Mouse (Mus musculus) layer of hippocampus, adult 2 months (tissue): ENCODE measurements at regions not wholly inside any gene's neighbourhood (a gene's known extent, or its start where the extent isn't known, plus 50 kb on each side); places are given as distances from the start of the nearest gene placed in this dataset.

Source experiments
- DNase-seq, 2 experiments: peaks; one replicate each; pipeline ENCODE4 v3.0.0; 2022; ENCODE audit warnings: low spot score in 2 of 2
- H3K27ac ChIP-seq: fragments of 200-600 bp; 2 replicates; pipeline ENCODE4 v1.8.1; 2022
- H3K4me3 ChIP-seq: fragments of 200-600 bp; 2 replicates; pipeline ENCODE4 v1.8.1; 2022; ENCODE audit warnings: mild to moderate bottlenecking
- CTCF ChIP-seq: fragments of 200-600 bp; conservative IDR thresholded peaks from 2 replicates; pipeline ENCODE4 v1.8.1; 2022; ENCODE audit warnings: antibody characterized with exemption, mild to moderate bottlenecking, moderate library complexity

DNA sequence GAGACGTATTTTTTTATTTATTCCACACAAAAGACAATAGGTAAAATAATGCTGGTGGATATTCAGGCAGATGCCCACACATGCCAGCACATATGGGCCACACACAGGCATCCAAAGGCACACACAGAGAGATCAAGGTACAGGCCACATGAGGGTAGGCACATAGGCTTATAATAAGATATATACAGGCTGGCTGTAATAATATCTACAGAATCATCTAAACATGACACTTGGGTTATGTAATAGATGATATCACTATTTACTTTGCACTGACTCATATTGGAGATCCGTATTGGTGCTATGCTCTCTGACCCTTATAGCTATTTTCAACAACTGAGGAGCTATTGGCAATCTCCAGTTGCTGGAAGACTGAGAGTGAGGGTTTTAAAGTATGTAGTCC lies 785.6 kb upstream of the Lcorl start:
- Histone ChIP-seq H3K4me3 (no peak overlapping the region), H3K27ac (no peak overlapping the region)
- no peak for DNase-seq
- no peak for TF ChIP-seq CTCF

DNA sequence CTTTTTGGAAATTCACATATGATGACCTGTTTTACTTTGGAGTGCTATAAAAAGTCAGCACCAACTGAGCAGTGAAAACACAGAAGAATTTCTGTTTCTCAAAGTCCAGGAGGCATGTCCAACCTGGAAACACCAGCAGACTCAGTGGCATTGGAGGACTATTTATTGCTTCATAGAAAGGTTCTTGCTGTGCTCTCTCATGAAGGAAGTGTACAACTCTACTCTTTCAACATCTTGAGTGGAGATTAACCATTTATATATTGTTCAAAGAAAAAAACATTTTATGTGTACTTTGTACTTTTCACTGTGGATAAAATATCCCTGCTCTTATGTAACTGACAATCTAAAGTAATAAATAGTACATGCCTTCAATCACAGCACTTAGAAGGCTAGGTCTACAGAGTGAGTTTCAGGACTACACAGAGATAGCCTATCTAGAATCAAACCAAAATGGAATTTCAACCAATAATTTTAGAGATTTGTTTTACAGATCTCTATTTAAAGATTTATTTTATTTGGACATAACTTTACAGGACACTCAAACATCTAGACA lies 777.8 kb upstream of the Lcorl start:
- TF ChIP-seq CTCF, result no peak
- H3K4me3 ChIP-seq, result no peak overlapping the region
- H3K27ac ChIP-seq, result no peak overlapping the region
- DNase-seq, result no peak
